Mouse (Mus musculus): ENCODE measurements around the gene Arhgef12.

Arhgef12 gene

GRCm38 (mm10) chr9:43102931-43103330 lies 4.1 kb downstream of the Arhgef12 start:
- no peak for TF ChIP-seq GATA4 (IDR thresholded peaks at IDR 0.05; ENCODE audit: insufficient replicate concordance, low read length)

- TF ChIP-seq GATA4 (IDR thresholded peaks at IDR 0.05; ENCODE audit: insufficient replicate concordance, low read length), result peak; percentile 74
Measured at GRCm38 (mm10) chr9:43101936-43102595, 5.0 kb downstream of the Arhgef12 start.

GRCm38 (mm10) chr9:43098922-43099321 lies 8.1 kb downstream of the Arhgef12 start:
- peak; percentile 95 for TF ChIP-seq GATA4 (IDR thresholded peaks at IDR 0.05; ENCODE audit: insufficient replicate concordance, low read length)

- TF ChIP-seq GATA4 (IDR thresholded peaks at IDR 0.05; ENCODE audit: insufficient replicate concordance, low read length), result no peak
Measured at GRCm38 (mm10) chr9:43097801-43098557, 9.1 kb downstream of the Arhgef12 start.

GRCm38 (mm10) chr9:43096337-43096736 lies 10.7 kb downstream of the Arhgef12 start:
- TF ChIP-seq GATA4 (IDR thresholded peaks at IDR 0.05; ENCODE audit: insufficient replicate concordance, low read length), result no peak

GRCm38 (mm10) chr9:43094828-43095227 lies 12.2 kb downstream of the Arhgef12 start:
- no peak for TF ChIP-seq GATA4 (IDR thresholded peaks at IDR 0.05; ENCODE audit: insufficient replicate concordance, low read length)

- no peak for TF ChIP-seq GATA4 (IDR thresholded peaks at IDR 0.05; ENCODE audit: insufficient replicate concordance, low read length)
Measured at GRCm38 (mm10) chr9:43093803-43094202, 13.2 kb downstream of the Arhgef12 start.

GRCm38 (mm10) chr9:43085686-43086285 lies 21.3 kb downstream of the Arhgef12 start:
- no peak for TF ChIP-seq GATA4 (IDR thresholded peaks at IDR 0.05; ENCODE audit: insufficient replicate concordance, low read length)

GRCm38 (mm10) chr9:43084496-43085362 lies 22.3 kb downstream of the Arhgef12 start:
- TF ChIP-seq GATA4 (IDR thresholded peaks at IDR 0.05; ENCODE audit: insufficient replicate concordance, low read length), result no peak

- TF ChIP-seq GATA4 (IDR thresholded peaks at IDR 0.05; ENCODE audit: insufficient replicate concordance, low read length), result no peak
Measured at GRCm38 (mm10) chr9:43083441-43084055, 23.5 kb downstream of the Arhgef12 start.

- TF ChIP-seq GATA4 (IDR thresholded peaks at IDR 0.05; ENCODE audit: insufficient replicate concordance, low read length), result no peak
Measured at GRCm38 (mm10) chr9:43078711-43079110, 28.3 kb downstream of the Arhgef12 start.

GRCm38 (mm10) chr9:43076163-43076562 lies 30.9 kb downstream of the Arhgef12 start:
- TF ChIP-seq GATA4 (IDR thresholded peaks at IDR 0.05; ENCODE audit: insufficient replicate concordance, low read length), result no peak

GRCm38 (mm10) chr9:43074611-43075010 lies 32.4 kb downstream of the Arhgef12 start:
- no peak for TF ChIP-seq GATA4 (IDR thresholded peaks at IDR 0.05; ENCODE audit: insufficient replicate concordance, low read length)

GRCm38 (mm10) chr9:43071741-43072140 lies 35.3 kb downstream of the Arhgef12 start:
- no peak for TF ChIP-seq GATA4 (IDR thresholded peaks at IDR 0.05; ENCODE audit: insufficient replicate concordance, low read length)

- TF ChIP-seq GATA4 (IDR thresholded peaks at IDR 0.05; ENCODE audit: insufficient replicate concordance, low read length), result no peak
Measured at GRCm38 (mm10) chr9:43071176-43071575, 35.9 kb downstream of the Arhgef12 start.

Data from liver, adult (tissue).